Comparison of ENCODE assay signal across 14 mouse cellular contexts in the genomic region with DNA sequence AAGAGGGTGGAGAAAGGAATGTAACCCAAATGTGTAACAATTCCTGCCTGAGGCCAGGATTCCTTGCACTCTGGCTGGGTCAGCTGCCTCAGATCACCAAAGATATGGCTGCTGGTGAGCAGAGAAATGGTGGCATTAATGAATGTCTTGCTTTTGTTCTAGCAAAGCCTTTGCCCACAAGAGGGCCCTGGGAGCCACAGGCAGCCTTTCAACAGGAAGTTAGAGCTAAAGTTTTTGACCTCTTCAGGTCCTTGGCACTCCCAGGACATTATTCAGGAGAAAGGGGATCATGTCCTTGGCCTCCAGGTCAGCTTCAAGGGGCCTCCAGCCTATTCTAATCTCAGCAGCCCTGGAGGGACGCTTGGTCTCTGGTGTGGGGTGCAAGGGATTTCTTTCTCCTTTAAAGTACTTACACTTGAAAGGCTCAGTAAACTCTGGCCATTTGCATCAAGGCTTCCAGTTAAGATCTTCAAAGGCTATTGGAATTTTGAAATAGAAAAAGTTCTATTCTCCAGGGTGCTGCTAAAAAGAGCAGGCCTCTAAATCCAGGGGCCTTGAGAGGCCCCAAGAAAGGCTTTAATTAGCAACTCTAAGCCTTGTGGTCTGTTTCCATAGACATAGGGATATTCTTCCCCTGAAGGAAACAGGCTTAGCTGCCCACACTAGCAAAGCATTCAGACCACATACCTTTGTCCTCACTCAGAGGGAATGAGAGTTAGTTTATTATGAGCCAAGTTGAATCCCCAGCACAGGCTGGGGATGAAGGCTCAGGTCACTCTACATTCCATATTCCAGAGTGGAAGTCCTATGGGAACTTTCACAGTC. TPM values are rescaled to one million over a fixed set of nuclear protein-coding genes. Genes with fewer than 3 reads are reported as not detected.
DNase-seq lines count a peak whose midpoint lies in the region; ATAC-seq and TF ChIP-seq lines count a peak whose summit lies in the region.
"Had no signal": no experiment of that assay in that cellular context is flagged by ENCODE, and none has a peak within 500 bp of the region (broad histone marks: within the 10 kb centered on the region; RNA-seq: fewer than 3 reads in every experiment).

No protein-coding gene starts in this region.

- H3K4me2 ChIP-seq in heart, embryonic 12.5 days, result no peak overlapping the region
- no peak overlapping the region for H3K4me2 ChIP-seq in heart, embryonic 14.5 days (ENCODE audit: low read length)
- H3K4me2 ChIP-seq: intestine, embryonic 15.5 days; limb, embryonic 15.5 days; neural tube, embryonic 15.5 days had no signal

- 13% methylated on average over 1 of the region's 1 CpGs for WGBS in heart, embryonic 12.5 days
- 23% methylated on average over 1 of the region's 1 CpGs for WGBS in heart, embryonic 14.5 days

- peak overlapping the region; percentile 71 for H3K27ac ChIP-seq in heart, embryonic 12.5 days (ENCODE audit: poor library complexity, severe bottlenecking)
- no peak overlapping the region for H3K27ac ChIP-seq in ES-Bruce4 (ENCODE audit: insufficient read depth, low read length)
- peak overlapping the region; percentile 33 to 77; a peak in 3 of 4 replicates for H3K27ac ChIP-seq in heart, embryonic 14.5 days (replicated peaks in 1 of 2; ENCODE audit: control insufficient read depth in 1 of 2, insufficient read depth in 1 of 2, low read depth in 2 of 2, low read length in 2 of 2)
- H3K27ac ChIP-seq: intestine, embryonic 15.5 days; limb, embryonic 15.5 days; neural tube, embryonic 15.5 days had no signal

- H3K4me3 ChIP-seq in heart, embryonic 12.5 days, result no peak overlapping the region
- no peak overlapping the region for H3K4me3 ChIP-seq in ES-Bruce4 (ENCODE audit: low read depth, low read length)
- H3K4me3 ChIP-seq in heart, embryonic 14.5 days (ENCODE audit: control insufficient read depth in 1 of 2, insufficient read depth in 1 of 2, low read depth in 1 of 2, low read length in 2 of 2), result no peak overlapping the region
- H3K4me3 ChIP-seq: intestine, embryonic 15.5 days; limb, embryonic 15.5 days; neural tube, embryonic 15.5 days had no signal

- no peak for ATAC-seq in heart, embryonic 12.5 days (ENCODE audit: insufficient number of reproducible peaks, low FRiP score)
- ATAC-seq in heart, embryonic 14.5 days (ENCODE audit: insufficient number of reproducible peaks, insufficient read depth, low FRiP score, low read depth), result no peak; the same call in 1 of the 2 replicates
- ATAC-seq: forebrain, embryonic 14.5 days; intestine, embryonic 15.5 days had no signal

- H3K27me3 ChIP-seq in heart, embryonic 12.5 days (replicated peaks), result no peaks in the 10 kb centered on the region
- H3K27me3 ChIP-seq in ES-Bruce4 (ENCODE audit: control insufficient read depth, insufficient read depth, low read length, poor library complexity, severe bottlenecking), result no peaks in the 10 kb centered on the region
- H3K27me3 ChIP-seq in heart, embryonic 14.5 days (ENCODE audit: control insufficient read depth, insufficient read depth, low read length), result no peaks in the 10 kb centered on the region
- H3K27me3 ChIP-seq: intestine, embryonic 15.5 days; limb, embryonic 15.5 days; neural tube, embryonic 15.5 days had no signal

- 0 out of 2 replicates have a peak, but pooled peaks have one; percentile 39 for TF ChIP-seq EP300 in ES-Bruce4 (IDR thresholded peaks at IDR 0.05; ENCODE audit: insufficient read depth, low read depth, low read length)

- H3K9ac ChIP-seq in heart, embryonic 12.5 days, result no peak overlapping the region
- H3K9ac ChIP-seq in ES-Bruce4 (ENCODE audit: low read depth, poor library complexity, severe bottlenecking), result no peak overlapping the region
- H3K9ac ChIP-seq in heart, embryonic 14.5 days (ENCODE audit: low read length), result no peak overlapping the region
- H3K9ac ChIP-seq: intestine, embryonic 15.5 days; limb, embryonic 15.5 days; neural tube, embryonic 15.5 days had no signal

- H3K36me3 ChIP-seq in heart, embryonic 12.5 days, result peaks cover 17% of the 10 kb centered on the region
- H3K36me3 ChIP-seq in ES-Bruce4 (ENCODE audit: control insufficient read depth, insufficient read depth, low read length, poor library complexity, severe bottlenecking), result no peaks in the 10 kb centered on the region
- peaks cover 30% of the 10 kb centered on the region for H3K36me3 ChIP-seq in heart, embryonic 14.5 days (ENCODE audit: control insufficient read depth, insufficient read depth, low read length)
- H3K36me3 ChIP-seq: intestine, embryonic 15.5 days; limb, embryonic 15.5 days; neural tube, embryonic 15.5 days had no signal

- no peak for DNase-seq in heart, adult 8-10 months (ENCODE audit: low spot score)
- DNase-seq in WW6 (ENCODE audit: low read depth, low spot score), result peak; percentile 11
- DNase-seq in yolk sac, embryonic 10.5 days (ENCODE audit: low spot score), result no peak
- no peak for DNase-seq in left cerebral cortex, adult 11 months (ENCODE audit: low spot score)
- DNase-seq: kidney, postnatal 4 days; right cerebral cortex, postnatal 14 days had no signal

- no peak for TF ChIP-seq CTCF in ES-Bruce4 (IDR thresholded peaks at IDR 0.05; ENCODE audit: low read depth, low read length)

- H3K4me1 ChIP-seq in heart, embryonic 12.5 days (replicated peaks), result peaks cover 32% of the 10 kb centered on the region
- no peaks in the 10 kb centered on the region for H3K4me1 ChIP-seq in ES-Bruce4 (ENCODE audit: control insufficient read depth, insufficient read depth, low read length)
- peaks cover 7 to 19% of the 10 kb centered on the region in 2 experiments for H3K4me1 ChIP-seq in heart, embryonic 14.5 days (ENCODE audit: control insufficient read depth in 2 of 2, insufficient read depth in 2 of 2, low read length in 2 of 2)
- H3K4me1 ChIP-seq: intestine, embryonic 15.5 days; limb, embryonic 15.5 days; neural tube, embryonic 15.5 days had no signal

- H3K9me3 ChIP-seq in heart, embryonic 12.5 days (replicated peaks), result no peaks in the 10 kb centered on the region
- no peaks in the 10 kb centered on the region for H3K9me3 ChIP-seq in ES-Bruce4 (replicated peaks; ENCODE audit: control insufficient read depth, insufficient read depth, low read length, poor library complexity, severe bottlenecking)
- no peaks in the 10 kb centered on the region for H3K9me3 ChIP-seq in heart, embryonic 14.5 days (ENCODE audit: control insufficient read depth, low read length)
- H3K9me3 ChIP-seq: intestine, embryonic 15.5 days; limb, embryonic 15.5 days; neural tube, embryonic 15.5 days had no signal

- TF ChIP-seq POLR2A in ES-Bruce4 (IDR thresholded peaks at IDR 0.05; ENCODE audit: insufficient read depth, low read length), result no peak

RNA-seq across cellular contexts. Expression of gene Tnni3k, which starts 16.0 kb away (rescaled TPM):
- polyA plus RNA-seq in heart, embryonic 12.5 days (2016; fragmentation: Nextera tagmentation; extraction: Ambion mirVana), result 43.5 and 48.3 TPM in 2 replicates
- total RNA-seq in heart, adult 8-10 months (2022), result 10 to 100 TPM; 76.5 to 95.0 (median 90.9) TPM
- polyA plus RNA-seq in ES-Bruce4 (2011; ENCODE audit: insufficient read depth, insufficient read length, low read depth, missing spikeins), result not detected in 2 replicates
- 65.6 and 76.8 TPM in 2 replicates for polyA plus RNA-seq in heart, embryonic 14.5 days (2014; fragmentation: Nextera tagmentation; extraction: Ambion mirVana)
- polyA plus RNA-seq: gonadal fat pad, adult 2 months; intestine, embryonic 15.5 days had no signal

RNA-seq across cellular contexts. Expression of gene Fpgt, which starts 54.0 kb away (rescaled TPM):
- 14.7 and 16.2 TPM in 2 replicates for polyA plus RNA-seq in heart, embryonic 12.5 days (2016; fragmentation: Nextera tagmentation; extraction: Ambion mirVana)
- 10 to 100 TPM; 11.6 to 14.5 (median 13.7) TPM for total RNA-seq in heart, adult 8-10 months (2022)
- 19.8 and 21.1 TPM in 2 replicates for polyA plus RNA-seq in ES-Bruce4 (2011; ENCODE audit: insufficient read depth, insufficient read length, low read depth, missing spikeins)
- polyA plus RNA-seq in heart, embryonic 14.5 days (2014; fragmentation: Nextera tagmentation; extraction: Ambion mirVana), result 14.3 and 16.6 TPM in 2 replicates

RNA-seq across cellular contexts. Expression of gene Lrriq3, which starts 54.0 kb away (rescaled TPM):
- polyA plus RNA-seq in heart, embryonic 12.5 days (2016; fragmentation: Nextera tagmentation; extraction: Ambion mirVana), result 0.72 and 0.95 TPM in 2 replicates
- total RNA-seq in heart, adult 8-10 months (2022), result under 1 TPM; 0.19 to 0.44 (median 0.34) TPM
- polyA plus RNA-seq in ES-Bruce4 (2011; ENCODE audit: insufficient read depth, insufficient read length, low read depth, missing spikeins), result 0.75 and 1.1 TPM in 2 replicates
- polyA plus RNA-seq in heart, embryonic 14.5 days (2014; fragmentation: Nextera tagmentation; extraction: Ambion mirVana), result 0.54 and 0.57 TPM in 2 replicates

Comparison
In these comparisons a context has a peak if more than half of its experiments do, and no peak if none do; other contexts are left out.
1. RNA of gene Tnni3k, which starts 16.0 kb away (polyA plus RNA-seq): 65.6 to 76.8 TPM in heart, embryonic 14.5 days and 43.5 to 48.3 TPM in heart, embryonic 12.5 days; not detected in ES-Bruce4; every median in the first group is over 10 times any median in the second.